Mouse (Mus musculus) G1E (cell line): Measurements from ENCODE around the gene Mst1. TPM values are rescaled to one million over a fixed set of nuclear protein-coding genes. Genes with fewer than 3 reads are reported as not detected.

Experiments used
- ATAC-seq: 2 replicates; pipeline ENCODE4 v1.8.0; 2016; ENCODE audit warnings: mild to moderate bottlenecking; ENCODE audit not compliant: insufficient number of reproducible peaks, poor library complexity, low FRiP score, severe bottlenecking; ENCODE audit errors: extremely low read depth
- DNase-seq: peaks from one replicate; pipeline ENCODE4 v3.0.0; 2012; ENCODE audit warnings: low spot score
- H3K27me3 ChIP-seq: 2 replicates; pipeline ENCODE4 v1.6.1; 2012; ENCODE audit warnings: mild to moderate bottlenecking, low read length, inconsistent platforms; ENCODE audit not compliant: insufficient read depth
- H3K36me3 ChIP-seq: replicated peaks from 2 replicates; pipeline ENCODE3; 2012; ENCODE audit warnings: mild to moderate bottlenecking, inconsistent platforms
- H3K4me1 ChIP-seq: 2 replicates; pipeline ENCODE4 v1.6.1; 2012; ENCODE audit warnings: low read depth, low read length, inconsistent platforms, mixed read lengths; ENCODE audit not compliant: insufficient read depth
- H3K4me3 ChIP-seq: 2 replicates; pipeline ENCODE4 v1.5.1; 2012; ENCODE audit warnings: low read depth, mild to moderate bottlenecking, inconsistent platforms, low read length, moderate library complexity, mixed read lengths
- H3K9me3 ChIP-seq: replicated peaks from 2 replicates; pipeline ENCODE4 v1.6.1; 2012; ENCODE audit warnings: inconsistent platforms
- CTCF ChIP-seq: IDR thresholded peaks from 2 replicates; pipeline ENCODE4 v1.5.1; 2012; ENCODE audit warnings: low read depth, low read length, inconsistent platforms, mixed read lengths
- GATA1 ChIP-seq: IDR thresholded peaks from 2 replicates; pipeline ENCODE4 v1.6.1; 2012; ENCODE audit warnings: borderline replicate concordance, low read length, inconsistent platforms, mixed read lengths
- GATA2 ChIP-seq: IDR thresholded peaks from 2 replicates; pipeline ENCODE4 v1.6.1; 2012; ENCODE audit warnings: low read depth, low read length, inconsistent platforms, borderline replicate concordance
- POLR2AphosphoS5 ChIP-seq: IDR thresholded peaks from 2 replicates; pipeline ENCODE4 v1.6.1; 2012; ENCODE audit warnings: low read depth, low read length, inconsistent platforms; ENCODE audit not compliant: insufficient replicate concordance
- TAL1 ChIP-seq: conservative IDR thresholded peaks from 2 replicates; pipeline ENCODE4 v1.6.1; 2012; ENCODE audit warnings: low read depth, low read length, inconsistent platforms, mixed read lengths
- polyA plus RNA-seq: library from polyadenylated mRNA; stranded (reverse); fragments of >175 nt; gene quantifications from 2 replicates; pipeline ENCODE4 v1.2.3, GENCODE M21; 2012
- total RNA-seq, 2 experiments: library from RNA; stranded (forward) in 1 of 2; stranded (reverse) in 1 of 2; fragments of 200-1000 nt in 1 of 2; fragments of >200 nt in 1 of 2; fragmentation: Nextera tagmentation in 1 of 2; gene quantifications; 2 replicates each; pipeline ENCODE4 v1.2.3; 2014 to 2017

The Mst1 gene
- total and polyA plus RNA-seq, 3 experiments, result 8.4 to 17.9 (median 11.0) TPM

DNA sequence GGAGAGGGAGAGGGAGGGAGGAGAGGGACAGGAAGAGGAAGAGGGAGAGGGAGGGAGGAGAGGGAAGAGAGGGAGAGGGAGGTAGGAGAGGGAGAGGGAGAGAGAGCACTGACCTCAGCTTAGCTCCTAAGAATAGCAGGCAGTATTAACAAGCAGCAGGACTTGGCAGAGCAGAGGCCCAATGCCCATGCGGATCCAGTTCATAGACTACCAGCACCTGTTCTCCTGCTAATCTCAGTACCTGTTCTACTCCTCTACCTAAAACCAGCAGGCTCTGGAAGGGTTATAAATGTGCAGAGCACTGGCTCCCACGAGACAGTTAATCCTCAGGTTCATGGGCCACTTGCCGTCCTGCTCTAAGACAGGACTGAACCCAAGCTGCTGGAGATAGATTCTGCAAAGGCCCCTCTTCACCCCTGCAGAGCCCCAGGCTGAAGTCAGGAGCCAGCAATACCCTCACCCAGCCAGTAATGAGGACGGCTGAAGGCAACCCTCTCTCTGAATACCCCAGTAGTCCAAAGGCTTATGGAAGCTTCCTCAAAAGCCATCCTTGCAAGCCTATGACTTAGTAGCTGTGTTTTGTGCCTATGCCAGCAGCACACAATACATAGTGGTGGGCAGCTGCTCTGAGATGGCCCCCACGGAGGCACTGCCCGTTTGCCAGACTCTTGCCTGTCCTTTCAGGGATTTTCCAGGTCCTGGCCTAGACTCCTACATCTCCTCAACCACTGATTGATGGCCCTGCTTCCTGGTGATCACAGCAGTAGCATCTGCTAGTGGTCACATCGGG is 6.9 kb upstream of the Mst1 start:
- DNase-seq, result no peak
- Histone ChIP-seq H3K27me3 (no peaks in the 10 kb centered on the region), H3K36me3 (peaks cover 86% of the 10 kb centered on the region), H3K4me1 (peaks cover 22% of the 10 kb centered on the region), H3K4me3 (no peak overlapping the region), H3K9me3 (no peaks in the 10 kb centered on the region)
- TF ChIP-seq POLR2AphosphoS5 (no peak), CTCF (no peak), TAL1 (no peak), GATA1 (no peak), GATA2 (no peak)
- ATAC-seq, result no peak

GRCm38 (mm10) chr9:108082549-108082948 is 2.3 kb downstream of the Mst1 start:
- H3K4me1 ChIP-seq, result peaks cover 87% of the 10 kb centered on the region
- TF ChIP-seq TAL1 (no peak), POLR2AphosphoS5 (no peak), GATA2 (no peak), GATA1 (no peak), CTCF (no peak)
- H3K27me3 ChIP-seq, result no peaks in the 10 kb centered on the region
- H3K4me3 ChIP-seq, result no peak overlapping the region; the same call in 1 of the 2 replicates
- H3K36me3 ChIP-seq, result peaks cover 71% of the 10 kb centered on the region
- DNase-seq (no peak), ATAC-seq (no peak)
- H3K9me3 ChIP-seq, result no peaks in the 10 kb centered on the region

DNA sequence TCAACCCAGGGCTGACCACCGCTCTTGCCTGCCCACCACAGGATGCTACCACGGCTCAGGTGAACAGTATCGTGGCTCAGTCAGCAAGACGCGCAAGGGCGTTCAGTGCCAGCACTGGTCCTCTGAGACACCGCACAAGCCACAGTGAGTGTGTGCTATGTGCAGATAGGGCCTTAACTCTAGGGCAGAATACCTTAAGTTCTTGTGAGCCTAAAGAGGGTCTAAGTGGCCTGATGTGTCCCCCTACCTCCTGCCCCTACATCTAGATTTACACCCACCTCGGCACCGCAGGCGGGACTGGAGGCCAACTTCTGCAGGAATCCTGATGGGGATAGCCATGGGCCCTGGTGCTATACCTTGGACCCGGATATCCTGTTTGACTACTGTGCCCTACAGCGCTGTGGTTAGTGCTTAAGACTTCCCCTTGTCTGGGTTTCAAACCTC is 2.8 kb downstream of the Mst1 start, which contains the start of gene Rnf123:
Rnf123 (minus strand) TSS at position 359 of the 444 bp plus-strand sequence.
- no peak within 1 kb of the TSS; the same call in 1 of the 2 replicates for H3K4me3 ChIP-seq
- TF ChIP-seq GATA2 (no peak), GATA1 (no peak), POLR2AphosphoS5 (no peak; the same call in 1 of the 2 replicates), TAL1 (no peak), CTCF (no peak)
- no peaks in the 10 kb centered on the region for H3K27me3 ChIP-seq
- peaks cover 71% of the 10 kb centered on the region for H3K36me3 ChIP-seq
- H3K4me1 ChIP-seq, result peaks cover 87% of the 10 kb centered on the region
- ATAC-seq (no peak), DNase-seq (no peak)
- no peaks in the 10 kb centered on the region for H3K9me3 ChIP-seq

GRCm38 (mm10) chr9:108083561-108083960 is 3.3 kb downstream of the Mst1 start:
- Histone ChIP-seq H3K4me3 (no peak overlapping the region), H3K4me1 (peaks cover 82% of the 10 kb centered on the region), H3K36me3 (peaks cover 77% of the 10 kb centered on the region), H3K27me3 (no peaks in the 10 kb centered on the region), H3K9me3 (no peaks in the 10 kb centered on the region)
- ATAC-seq (no peak), DNase-seq (no peak)
- TF ChIP-seq GATA1, result no peak
- TF ChIP-seq POLR2AphosphoS5, result no peak; the same call in 1 of the 2 replicates
- TF ChIP-seq TAL1, result no peak
- no peak for TF ChIP-seq CTCF

GRCm38 (mm10) chr9:108085261-108085660 is 5.0 kb downstream of the Mst1 start:
- Histone ChIP-seq H3K27me3 (no peaks in the 10 kb centered on the region), H3K36me3 (peaks cover 94% of the 10 kb centered on the region), H3K9me3 (no peaks in the 10 kb centered on the region), H3K4me3 (no peak overlapping the region), H3K4me1 (peaks cover 77% of the 10 kb centered on the region)
- TF ChIP-seq GATA2, result no peak
- no peak for TF ChIP-seq CTCF
- no peak for TF ChIP-seq GATA1
- no peak for TF ChIP-seq TAL1
- no peak for TF ChIP-seq POLR2AphosphoS5
- DNase-seq, result no peak
- no peak for ATAC-seq

DNA sequence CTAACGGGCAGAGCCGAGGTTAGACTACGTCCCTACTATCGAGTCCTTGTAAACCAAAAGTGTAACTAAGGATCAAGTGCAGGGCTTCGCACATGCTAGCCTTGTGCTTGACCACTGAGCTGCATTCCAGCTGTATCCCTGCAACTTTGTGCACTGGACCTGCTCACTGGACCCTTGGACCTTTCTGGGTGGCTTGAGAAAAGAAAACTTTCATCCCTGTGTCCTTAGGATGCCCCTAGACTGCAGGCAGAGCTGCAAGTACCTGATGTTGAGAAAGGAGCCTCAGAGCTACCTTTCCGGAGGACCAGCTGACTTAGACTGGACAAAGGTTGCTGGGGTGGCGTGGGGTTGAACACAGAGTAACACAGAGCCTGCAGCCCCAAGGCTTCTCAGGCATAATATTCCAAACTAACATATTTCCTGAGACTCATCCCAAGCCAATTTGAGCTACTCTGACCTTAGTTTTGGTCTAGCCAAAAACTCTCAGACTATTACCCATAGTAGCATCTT is 10.4 kb downstream of the Mst1 start:
- no peak overlapping the region for H3K4me3 ChIP-seq
- H3K27me3 ChIP-seq, result no peaks in the 10 kb centered on the region; the same call in 1 of the 2 replicates
- H3K36me3 ChIP-seq, result peaks cover 79% of the 10 kb centered on the region
- peaks cover 65% of the 10 kb centered on the region for H3K4me1 ChIP-seq
- TF ChIP-seq TAL1 (no peak), POLR2AphosphoS5 (no peak), GATA2 (no peak), GATA1 (no peak), CTCF (no peak)
- DNase-seq, result no peak
- ATAC-seq, result no peak
- no peaks in the 10 kb centered on the region for H3K9me3 ChIP-seq
